8 mouse cellular contexts compared by ENCODE assay signal in the genomic region with DNA sequence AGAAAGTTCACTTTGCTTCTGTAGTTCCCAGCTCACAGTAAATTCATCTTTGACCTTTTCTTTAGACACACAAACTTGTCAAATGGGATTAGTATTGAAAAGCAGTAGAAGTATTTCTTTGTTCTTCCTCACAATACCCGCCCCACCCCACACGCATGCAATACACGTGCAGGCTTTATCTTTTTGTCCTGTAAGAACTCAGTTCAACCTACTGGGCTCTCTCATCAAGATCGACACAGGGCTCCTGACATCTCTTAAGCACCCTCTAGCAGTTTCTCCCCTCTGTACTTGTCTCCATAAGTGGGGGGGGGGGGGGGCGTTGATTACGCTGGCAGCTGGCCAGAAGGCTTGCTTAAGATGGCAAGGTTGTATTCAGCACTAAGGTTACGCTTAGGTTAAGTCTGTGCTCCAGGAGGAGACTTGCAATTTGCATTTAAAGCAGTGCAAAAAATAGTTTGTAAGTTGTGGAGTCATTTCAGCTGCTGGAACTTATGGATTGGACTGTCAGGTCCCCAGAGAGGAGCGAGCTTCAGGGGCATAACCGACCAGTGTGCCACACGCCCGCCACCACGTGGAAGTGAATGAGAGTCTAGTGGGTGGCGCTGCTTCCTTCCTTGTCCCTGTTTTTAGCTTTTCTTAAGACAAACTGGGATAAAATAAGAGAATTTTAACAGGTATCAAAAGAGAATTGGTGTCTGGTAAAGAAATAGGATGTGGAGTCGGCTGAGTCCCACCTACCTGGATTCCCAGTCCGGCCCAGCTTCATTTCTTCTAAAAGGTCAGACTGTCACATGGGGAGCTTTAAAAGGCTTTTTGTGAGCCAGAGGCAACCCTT. TPM values are rescaled to one million over a fixed set of nuclear protein-coding genes. Genes with fewer than 3 reads are reported as not detected.
A peak's percentile ranks its signal among the peaks of the same experiment; 100 is the strongest.
DNase-seq lines count a peak whose midpoint lies in the region; ATAC-seq and TF ChIP-seq lines count a peak whose summit lies in the region.

No protein-coding gene starts in this region.

- ATAC-seq in kidney, embryonic 14.5 days (ENCODE audit: low FRiP score, low TSS enrichment): no peak
- ATAC-seq in hindbrain, embryonic 16.5 days: 0 out of 2 replicates have a peak, but pooled peaks have one; percentile 37
- ATAC-seq in midbrain, embryonic 14.5 days (ENCODE audit: low FRiP score, low TSS enrichment): peak; percentile 64; the same call in 1 of the 2 replicates

- no peak overlapping the region for H3K4me2 ChIP-seq in kidney, embryonic 14.5 days (replicated peaks; ENCODE audit: low read depth, low read length)
- no peak overlapping the region for H3K4me2 ChIP-seq in hindbrain, embryonic 16.5 days (ENCODE audit: low read length)
- no peak overlapping the region for H3K4me2 ChIP-seq in midbrain, embryonic 14.5 days (ENCODE audit: low read length)

- WGBS in kidney, embryonic 14.5 days: 70% methylated on average over 15 of the region's 15 CpGs
- WGBS in hindbrain, embryonic 16.5 days: 43% methylated on average over 15 of the region's 15 CpGs
- 37% methylated on average over 15 of the region's 15 CpGs for WGBS in midbrain, embryonic 14.5 days

- peak overlapping the region; percentile 60; the same call in 1 of the 2 replicates for H3K27ac ChIP-seq in kidney, embryonic 14.5 days (ENCODE audit: low read depth, low read length)
- H3K27ac ChIP-seq in cortical plate, adult 2 months (ENCODE audit: insufficient read depth, low read length): 0 out of 2 replicates have a peak overlapping the region, but pooled peaks have one; percentile 52
- H3K27ac ChIP-seq in hindbrain, embryonic 16.5 days (ENCODE audit: low read depth, low read length): no peak overlapping the region; the same call in 1 of the 2 replicates
- 0 out of 2 replicates have a peak overlapping the region, but pooled peaks have one; percentile 13 for H3K27ac ChIP-seq in midbrain, embryonic 14.5 days (replicated peaks; ENCODE audit: low read depth, low read length)

- no peaks in the 10 kb centered on the region for H3K9me3 ChIP-seq in kidney, embryonic 14.5 days (ENCODE audit: control insufficient read depth, low read length)
- peaks cover 3% of the 10 kb centered on the region; the same call in 1 of the 2 replicates for H3K9me3 ChIP-seq in hindbrain, embryonic 16.5 days (ENCODE audit: control insufficient read depth, low read length)
- no peaks in the 10 kb centered on the region for H3K9me3 ChIP-seq in midbrain, embryonic 14.5 days (ENCODE audit: control insufficient read depth, low read length)

- no peak for TF ChIP-seq CTCF in cortical plate, adult 2 months (IDR thresholded peaks at IDR 0.05; ENCODE audit: extremely low read depth, insufficient read depth, low read length)

- no peak for DNase-seq in kidney, adult 8-10 months
- DNase-seq in midbrain, embryonic 14.5 days: peak; percentile 20
- no peak for DNase-seq in ovary, postnatal 14 days (ENCODE audit: low spot score)
- no peak for DNase-seq in layer of hippocampus, postnatal 25 days (ENCODE audit: extremely low spot score in 1 of 2, low spot score in 1 of 2)
- no peak for DNase-seq in gastrocnemius, postnatal 25 days

- peaks cover 24% of the 10 kb centered on the region for H3K4me1 ChIP-seq in kidney, embryonic 14.5 days (ENCODE audit: control insufficient read depth, insufficient read depth, low read length)
- H3K4me1 ChIP-seq in cortical plate, adult 2 months (ENCODE audit: control insufficient read depth, insufficient read depth, low read length): peaks cover 19% of the 10 kb centered on the region
- H3K4me1 ChIP-seq in hindbrain, embryonic 16.5 days (ENCODE audit: control insufficient read depth, insufficient read depth, low read depth, low read length): peaks cover 14% of the 10 kb centered on the region
- H3K4me1 ChIP-seq in midbrain, embryonic 14.5 days (ENCODE audit: control insufficient read depth, insufficient read depth, low read length): peaks cover 22% of the 10 kb centered on the region

- no peaks in the 10 kb centered on the region for H3K27me3 ChIP-seq in kidney, embryonic 14.5 days (ENCODE audit: control insufficient read depth, insufficient read depth, low read length)
- no peaks in the 10 kb centered on the region for H3K27me3 ChIP-seq in hindbrain, embryonic 16.5 days (replicated peaks; ENCODE audit: control insufficient read depth, insufficient read depth, low read length)
- H3K27me3 ChIP-seq in midbrain, embryonic 14.5 days (ENCODE audit: control insufficient read depth, insufficient read depth, low read length): no peaks in the 10 kb centered on the region

- no peak overlapping the region for H3K4me3 ChIP-seq in kidney, embryonic 14.5 days (ENCODE audit: low read length)
- H3K4me3 ChIP-seq in cortical plate, adult 2 months (ENCODE audit: insufficient read depth, low read length): no peak overlapping the region
- H3K4me3 ChIP-seq in hindbrain, embryonic 16.5 days (ENCODE audit: low read length): no peak overlapping the region
- no peak overlapping the region for H3K4me3 ChIP-seq in midbrain, embryonic 14.5 days (replicated peaks; ENCODE audit: low read depth, low read length)

- TF ChIP-seq POLR2A in cortical plate, adult 2 months (IDR thresholded peaks at IDR 0.05; ENCODE audit: extremely low read depth, insufficient read depth, low read length): no peak

- H3K9ac ChIP-seq in kidney, embryonic 14.5 days (ENCODE audit: low read depth, low read length): 0 out of 2 replicates have a peak overlapping the region, but pooled peaks have one; percentile 23
- no peak overlapping the region for H3K9ac ChIP-seq in hindbrain, embryonic 16.5 days (ENCODE audit: low read depth, low read length)
- H3K9ac ChIP-seq in midbrain, embryonic 14.5 days (replicated peaks; ENCODE audit: low read length): no peak overlapping the region

- H3K36me3 ChIP-seq in kidney, embryonic 14.5 days (ENCODE audit: control insufficient read depth, insufficient read depth, low read length): no peaks in the 10 kb centered on the region
- H3K36me3 ChIP-seq in hindbrain, embryonic 16.5 days (ENCODE audit: control insufficient read depth, insufficient read depth, low read length): no peaks in the 10 kb centered on the region
- no peaks in the 10 kb centered on the region for H3K36me3 ChIP-seq in midbrain, embryonic 14.5 days (ENCODE audit: control insufficient read depth, insufficient read depth, low read length)

RNA-seq across cellular contexts. Expression of gene Cds2, which starts 20.5 kb away (rescaled TPM):
- 24.4 and 27.3 TPM in 2 replicates for polyA plus RNA-seq in kidney, embryonic 14.5 days (2014; fragmentation: Nextera tagmentation; extraction: Ambion mirVana)
- polyA plus RNA-seq in cortical plate, adult 2 months (2012; rRNA removed): 144 and 149 TPM in 2 replicates
- polyA plus RNA-seq in hindbrain, embryonic 16.5 days (2015; fragmentation: Nextera tagmentation; extraction: Ambion mirVana): 46.2 and 46.3 TPM in 2 replicates
- polyA plus RNA-seq in midbrain, embryonic 14.5 days (2014; fragmentation: Nextera tagmentation; extraction: Ambion mirVana): 44.7 and 65.1 TPM in 2 replicates
- 100 to 1,000 TPM; 228 to 237 TPM for total RNA-seq in layer of hippocampus, postnatal 25 days (2021)
- total RNA-seq in gastrocnemius, postnatal 25 days (2021): 10 to 100 TPM; 12.5 to 16.8 TPM

RNA-seq across cellular contexts. Expression of gene Pcna, which starts 30.3 kb away (rescaled TPM):
- polyA plus RNA-seq in kidney, embryonic 14.5 days (2014; fragmentation: Nextera tagmentation; extraction: Ambion mirVana): 339 and 383 TPM in 2 replicates
- 64.2 and 66.3 TPM in 2 replicates for polyA plus RNA-seq in cortical plate, adult 2 months (2012; rRNA removed)
- polyA plus RNA-seq in hindbrain, embryonic 16.5 days (2015; fragmentation: Nextera tagmentation; extraction: Ambion mirVana): 112 and 114 TPM in 2 replicates
- 116 and 129 TPM in 2 replicates for polyA plus RNA-seq in midbrain, embryonic 14.5 days (2014; fragmentation: Nextera tagmentation; extraction: Ambion mirVana)
- 10 to 100 TPM; 47.4 to 50.8 TPM for total RNA-seq in layer of hippocampus, postnatal 25 days (2021)
- 10 to 100 TPM; 18.4 to 22.9 TPM for total RNA-seq in gastrocnemius, postnatal 25 days (2021)

RNA-seq across cellular contexts. Expression of gene Tmem230, which starts 35.8 kb away (rescaled TPM):
- 42.9 and 47.3 TPM in 2 replicates for polyA plus RNA-seq in kidney, embryonic 14.5 days (2014; fragmentation: Nextera tagmentation; extraction: Ambion mirVana)
- 56.5 and 58.8 TPM in 2 replicates for polyA plus RNA-seq in cortical plate, adult 2 months (2012; rRNA removed)
- 47.1 and 48.0 TPM in 2 replicates for polyA plus RNA-seq in hindbrain, embryonic 16.5 days (2015; fragmentation: Nextera tagmentation; extraction: Ambion mirVana)
- polyA plus RNA-seq in midbrain, embryonic 14.5 days (2014; fragmentation: Nextera tagmentation; extraction: Ambion mirVana): 43.8 and 51.3 TPM in 2 replicates
- 10 to 100 TPM; 27.4 to 29.6 TPM for total RNA-seq in layer of hippocampus, postnatal 25 days (2021)
- total RNA-seq in gastrocnemius, postnatal 25 days (2021): 10 to 100 TPM; 21.1 to 22.5 TPM
